Mouse (Mus musculus) MEL (cell line): Measurements from ENCODE around the gene Pcbp3. TPM values are rescaled to one million over a fixed set of nuclear protein-coding genes. Genes with fewer than 3 reads are reported as not detected.

Experiments used
- DNase-seq: peaks from one replicate; pipeline ENCODE4 v3.0.0; 2011; ENCODE audit warnings: low read depth, low spot score
- H3K27ac ChIP-seq: 2 replicates; pipeline ENCODE4 v1.5.1; 2012; ENCODE audit warnings: low read depth, mild to moderate bottlenecking, control low read depth, low read length, moderate library complexity; ENCODE audit not compliant: control insufficient read depth
- H3K27me3 ChIP-seq, 2 experiments: fragments of 150-350 bp in 1 of 2; sonication (generic) in 1 of 2; 2 replicates each; pipeline ENCODE4 v1.6.1; 2012; ENCODE audit warnings: low read length in 2 of 2, mild to moderate bottlenecking in 2 of 2, improper control_type of control experiment in 1 of 2, moderate library complexity in 1 of 2; ENCODE audit not compliant: insufficient read depth in 2 of 2, control insufficient read depth in 1 of 2
- H3K36me3 ChIP-seq, 2 experiments: 2 replicates each; pipeline ENCODE4 v1.6.1; 2012 to 2014; ENCODE audit warnings: low read length in 2 of 2, improper control_type of control experiment in 1 of 2, inconsistent platforms in 1 of 2, mild to moderate bottlenecking in 1 of 2; ENCODE audit not compliant: insufficient read depth in 2 of 2, control insufficient read depth in 1 of 2
- H3K4me1 ChIP-seq, 2 experiments: fragments of 150-350 bp in 1 of 2; sonication (generic) in 1 of 2; 2 replicates each; pipeline ENCODE4 v1.6.1; 2012; ENCODE audit warnings: low read length in 2 of 2, improper control_type of control experiment in 1 of 2, mild to moderate bottlenecking in 1 of 2; ENCODE audit not compliant: insufficient read depth in 2 of 2, control insufficient read depth in 1 of 2
- H3K4me3 ChIP-seq, 2 experiments: fragments of 150-350 bp in 1 of 2; sonication (generic) in 1 of 2; 2 replicates each; pipeline ENCODE4 v1.5.1; 2012; ENCODE audit warnings: low read depth in 2 of 2, low read length in 2 of 2, mild to moderate bottlenecking in 2 of 2, moderate library complexity in 2 of 2, control low read depth in 1 of 2, improper control_type of control experiment in 1 of 2; ENCODE audit not compliant: control insufficient read depth in 1 of 2, insufficient read depth in 1 of 2
- H3K79me2 ChIP-seq: 2 replicates; pipeline ENCODE4 v1.6.1; 2012; ENCODE audit warnings: mild to moderate bottlenecking, low read length, moderate library complexity; ENCODE audit not compliant: control insufficient read depth, poor library complexity, insufficient read depth
- H3K9ac ChIP-seq: 2 replicates; pipeline ENCODE4 v1.6.1; 2012; ENCODE audit warnings: low read depth, mild to moderate bottlenecking, control low read depth, low read length, moderate library complexity; ENCODE audit not compliant: control insufficient read depth, poor library complexity, severe bottlenecking
- H3K9me3 ChIP-seq: fragments of 150-350 bp; sonication (generic); replicated peaks from 2 replicates; pipeline ENCODE4 v1.6.1; 2012; ENCODE audit warnings: mild to moderate bottlenecking, low read length, improper control_type of control experiment, moderate library complexity; ENCODE audit not compliant: insufficient read depth
- CHD2 ChIP-seq: IDR thresholded peaks from 2 replicates; pipeline ENCODE4 v1.6.1; 2011; ENCODE audit warnings: low read length, improper control_type of control experiment
- CTCF ChIP-seq, 3 experiments: IDR thresholded peaks in 2 of 3; conservative IDR thresholded peaks in 1 of 3; 2 replicates each; pipeline ENCODE4 v1.5.1; 2011 to 2012; ENCODE audit warnings: low read length in 3 of 3, low read depth in 2 of 3, mild to moderate bottlenecking in 2 of 3, improper control_type of control experiment in 1 of 3, inconsistent platforms in 1 of 3, mixed read lengths in 1 of 3, moderate library complexity in 1 of 3; ENCODE audit not compliant: control insufficient read depth in 1 of 3, insufficient read depth in 1 of 3, poor library complexity in 1 of 3, severe bottlenecking in 1 of 3
- E2F4 ChIP-seq: IDR thresholded peaks from 2 replicates; pipeline ENCODE4 v1.6.1; 2011; ENCODE audit warnings: low read depth, low read length, improper control_type of control experiment, borderline replicate concordance
- ELF1 ChIP-seq: IDR thresholded peaks from 2 replicates; pipeline ENCODE4 v1.6.1; 2014; ENCODE audit warnings: low read depth, mild to moderate bottlenecking, inconsistent platforms, low read length, improper control_type of control experiment, moderate library complexity
- EP300 ChIP-seq, 2 experiments: IDR thresholded peaks; 2 replicates each; pipeline ENCODE4 v1.6.1; 2011; ENCODE audit warnings: improper control_type of control experiment in 2 of 2, low read length in 2 of 2, low read depth in 1 of 2, mild to moderate bottlenecking in 1 of 2
- GABPA ChIP-seq: IDR thresholded peaks from 2 replicates; pipeline ENCODE4 v1.6.1; 2012; ENCODE audit warnings: low read depth, mild to moderate bottlenecking, inconsistent platforms, low read length, improper control_type of control experiment, moderate library complexity
- GATA1 ChIP-seq: IDR thresholded peaks from 2 replicates; pipeline ENCODE4 v1.6.1; 2011; ENCODE audit warnings: low read depth, low read length, improper control_type of control experiment
- HCFC1 ChIP-seq: IDR thresholded peaks from 2 replicates; pipeline ENCODE4 v1.6.1; 2012; ENCODE audit warnings: low read depth, mild to moderate bottlenecking, inconsistent platforms, low read length, improper control_type of control experiment, moderate library complexity
- JUND ChIP-seq: IDR thresholded peaks from 2 replicates; pipeline ENCODE4 v1.6.1; 2011; ENCODE audit warnings: low read depth, mild to moderate bottlenecking, improper control_type of control experiment, low read length
- KAT2A ChIP-seq: conservative IDR thresholded peaks from 2 replicates; pipeline ENCODE4 v1.6.1; 2012; ENCODE audit warnings: low read depth, low read length, improper control_type of control experiment, inconsistent platforms
- MAFK ChIP-seq: IDR thresholded peaks from 2 replicates; pipeline ENCODE4 v1.6.1; 2011; ENCODE audit warnings: low read depth, mild to moderate bottlenecking, low read length, improper control_type of control experiment, borderline replicate concordance
- MAZ ChIP-seq: IDR thresholded peaks from 2 replicates; pipeline ENCODE4 v1.6.1; 2012; ENCODE audit warnings: low read depth, mild to moderate bottlenecking, inconsistent platforms, low read length, improper control_type of control experiment
- MEF2A ChIP-seq: IDR thresholded peaks from 2 replicates; pipeline ENCODE4 v1.6.1; 2014; ENCODE audit warnings: low read depth, mild to moderate bottlenecking, inconsistent platforms, low read length, improper control_type of control experiment; ENCODE audit not compliant: poor library complexity, insufficient replicate concordance, severe bottlenecking; ENCODE audit errors: extremely low read depth
- NELFE ChIP-seq: IDR thresholded peaks from 2 replicates; pipeline ENCODE4 v1.6.1; 2011; ENCODE audit warnings: low read depth, low read length, improper control_type of control experiment
- POLR2A ChIP-seq, 2 experiments: IDR thresholded peaks; 2 replicates each; pipeline ENCODE4 v1.6.1; 2011 to 2012; ENCODE audit warnings: low read length in 2 of 2, mild to moderate bottlenecking in 2 of 2, control low read depth in 1 of 2, improper control_type of control experiment in 1 of 2, low read depth in 1 of 2, moderate library complexity in 1 of 2; ENCODE audit not compliant: control insufficient read depth in 1 of 2, insufficient read depth in 1 of 2, poor library complexity in 1 of 2
- RAD21 ChIP-seq: IDR thresholded peaks from 2 replicates; pipeline ENCODE4 v1.6.1; 2011; ENCODE audit warnings: mild to moderate bottlenecking, low read depth, low read length, improper control_type of control experiment
- SIN3A ChIP-seq: IDR thresholded peaks from 2 replicates; pipeline ENCODE4 v1.6.1; 2012; ENCODE audit warnings: low read length, improper control_type of control experiment, inconsistent platforms
- SMC3 ChIP-seq: IDR thresholded peaks from 2 replicates; pipeline ENCODE4 v1.6.1; 2011; ENCODE audit warnings: low read depth, low read length, improper control_type of control experiment
- TAL1 ChIP-seq: IDR thresholded peaks from 2 replicates; pipeline ENCODE4 v1.6.1; 2012; ENCODE audit warnings: mild to moderate bottlenecking, inconsistent platforms, low read length, moderate library complexity, mixed read lengths
- UBTF ChIP-seq: IDR thresholded peaks from 2 replicates; pipeline ENCODE4 v1.6.1; 2012; ENCODE audit warnings: low read depth, mild to moderate bottlenecking, inconsistent platforms, low read length, improper control_type of control experiment, moderate library complexity, borderline replicate concordance; ENCODE audit not compliant: insufficient read depth
- ZNF384 ChIP-seq: IDR thresholded peaks from 2 replicates; pipeline ENCODE4 v1.6.1; 2012; ENCODE audit warnings: low read depth, mild to moderate bottlenecking, inconsistent platforms, low read length, improper control_type of control experiment
- polyA plus RNA-seq, 2 experiments: library from polyadenylated mRNA; stranded (reverse) in 1 of 2; unstranded in 1 of 2; fragments of >175 nt in 1 of 2; fragments of >200 nt in 1 of 2; gene quantifications; 2 replicates each; pipeline versions ENCODE4 v1.2.1 to v1.2.4; 2012; ENCODE audit warnings: low replicate concordance in 2 of 2, low read depth in 1 of 2; ENCODE audit not compliant: insufficient read length in 2 of 2, insufficient read depth in 1 of 2, missing spikeins in 1 of 2
- total RNA-seq: library from RNA; depleted of rRNA; stranded (reverse); fragments of 300-350 nt; gene quantifications from 2 replicates; pipeline ENCODE4 v1.2.3, GENCODE M21; 2012

Gene Pcbp3
- total and polyA plus RNA-seq, 3 experiments, result 1.1 to 3.3 TPM; not detected in 1

- TF ChIP-seq MAFK, result no peak
- TF ChIP-seq CTCF (IDR thresholded peaks at IDR 0.05 in 2 of 3, conservative IDR thresholded peaks at IDR 0.05 in 1 of 3; ENCODE audit: control insufficient read depth in 1 of 3, insufficient read depth in 1 of 3, low read depth in 2 of 3, low read length in 3 of 3, poor library complexity in 1 of 3, severe bottlenecking in 1 of 3), result no peak
- no peak for TF ChIP-seq SIN3A
- TF ChIP-seq EP300 (IDR thresholded peaks at IDR 0.05; ENCODE audit: low read depth in 1 of 2, low read length in 2 of 2), result no peak
- TF ChIP-seq GATA1, result no peak
- Histone ChIP-seq H3K36me3 (no peaks in the 10 kb centered on the region), H3K4me1 (no peaks in the 10 kb centered on the region), H3K27ac (no peak overlapping the region), H3K4me3 (no peak overlapping the region), H3K27me3 (no peaks in the 10 kb centered on the region), H3K79me2 (no peaks in the 10 kb centered on the region), H3K9ac (no peak overlapping the region), H3K9me3 (no peaks in the 10 kb centered on the region)
- DNase-seq, result no peak
Measured at GRCm38 (mm10) chr10:76873948-76874347, 87.7 kb downstream of the Pcbp3 start.

GRCm38 (mm10) chr10:76872736-76873135 is 89.0 kb downstream of the Pcbp3 start:
- TF ChIP-seq UBTF (no peak), MEF2A (no peak), MAZ (no peak), E2F4 (no peak), JUND (no peak), ELF1 (no peak), RAD21 (no peak), NELFE (no peak), CHD2 (no peak), ZNF384 (no peak), KAT2A (no peak), HCFC1 (no peak), TAL1 (no peak), SMC3 (no peak), POLR2A (IDR thresholded peaks at IDR 0.05; ENCODE audit: control insufficient read depth in 1 of 2, insufficient read depth in 1 of 2, low read depth in 1 of 2, low read length in 2 of 2, poor library complexity in 1 of 2) (no peak), GABPA (no peak)
- Histone ChIP-seq H3K27ac (no peak overlapping the region), H3K27me3 (no peaks in the 10 kb centered on the region)

More at GRCm38 (mm10) chr10:76872736-76873135, 89.0 kb downstream of the Pcbp3 start:
- H3K4me1 ChIP-seq, result no peaks in the 10 kb centered on the region
- H3K4me3 ChIP-seq, result no peak overlapping the region
- no peak overlapping the region for H3K9ac ChIP-seq
- H3K79me2 ChIP-seq, result no peaks in the 10 kb centered on the region
- no peaks in the 10 kb centered on the region for H3K36me3 ChIP-seq
- H3K9me3 ChIP-seq, result no peaks in the 10 kb centered on the region
- DNase-seq, result no peak
